Mouse (Mus musculus): ENCODE data around the gene Xkrx.

DNA sequence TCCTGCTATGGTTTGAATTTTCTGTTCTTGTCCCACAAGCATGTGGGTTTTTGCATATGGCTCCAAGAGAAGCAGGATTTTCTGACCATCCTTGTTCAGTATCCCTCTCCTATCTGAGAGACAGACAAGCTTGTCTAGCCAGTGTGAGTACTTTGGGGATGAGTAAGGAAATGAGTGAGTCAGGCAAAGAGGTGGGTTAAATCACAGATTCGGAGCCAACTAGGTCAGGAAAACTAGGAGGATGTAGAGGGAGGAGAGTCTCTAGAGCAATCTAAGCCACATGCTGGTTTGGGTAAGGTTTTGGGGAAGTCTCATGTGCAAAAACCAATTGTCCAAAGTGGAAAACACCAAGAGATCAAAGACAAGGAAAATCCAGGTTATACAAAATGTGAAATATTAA is 20.3 kb downstream of the Xkrx start:
- TF ChIP-seq CTCF (IDR thresholded peaks at IDR 0.05; ENCODE audit: low read depth) (no peak), EP300 (optimal IDR thresholded peaks at IDR 0.05) (no peak)
